Mouse (Mus musculus) A20 (cell line): ENCODE data around the gene AU041133.
A peak's percentile ranks its signal among the peaks of the same experiment; 100 is the strongest.
"Not testable (repeated sequence)": the region's sequence is repeated elsewhere in the genome, so short reads cannot be mapped to it uniquely, and the experiment has no call there.

ENCODE experiments used
- DNase-seq: peaks from one replicate; pipeline ENCODE4 v3.0.0-alpha.2; 2011; ENCODE audit warnings: low read depth, low spot score

AU041133 gene

DNA sequence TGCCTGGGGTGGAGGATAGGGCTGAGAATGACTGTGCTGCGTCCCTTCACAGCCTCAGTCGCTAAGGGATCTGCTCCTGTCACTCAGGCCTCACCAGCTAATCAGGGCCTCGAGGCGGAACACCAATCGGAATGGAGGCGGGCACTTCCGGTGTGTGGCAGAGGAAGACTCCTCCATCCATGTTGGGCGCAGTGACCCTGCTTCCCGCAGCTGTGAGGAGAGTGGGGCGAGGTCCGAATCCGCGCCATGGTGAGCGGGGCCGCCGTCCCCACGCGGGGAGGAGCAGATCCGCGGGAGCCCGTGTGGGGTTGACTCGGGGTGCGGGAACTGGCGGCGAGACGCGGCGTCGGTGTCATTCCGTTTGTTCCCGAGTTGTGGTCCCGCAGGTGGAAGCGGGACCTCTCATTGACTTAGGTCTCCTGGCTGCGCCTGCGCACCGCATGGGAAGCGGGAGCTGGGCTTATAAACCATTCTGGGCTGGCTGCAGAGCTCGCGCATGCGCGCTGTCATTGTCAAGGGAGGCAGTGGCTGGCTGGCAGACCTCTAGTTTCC lies at the start of gene AU041133:
TSS of gene AU041133 (plus strand) at position 164 of the 552 bp plus-strand sequence.
- peak; percentile 94 for DNase-seq

DNA sequence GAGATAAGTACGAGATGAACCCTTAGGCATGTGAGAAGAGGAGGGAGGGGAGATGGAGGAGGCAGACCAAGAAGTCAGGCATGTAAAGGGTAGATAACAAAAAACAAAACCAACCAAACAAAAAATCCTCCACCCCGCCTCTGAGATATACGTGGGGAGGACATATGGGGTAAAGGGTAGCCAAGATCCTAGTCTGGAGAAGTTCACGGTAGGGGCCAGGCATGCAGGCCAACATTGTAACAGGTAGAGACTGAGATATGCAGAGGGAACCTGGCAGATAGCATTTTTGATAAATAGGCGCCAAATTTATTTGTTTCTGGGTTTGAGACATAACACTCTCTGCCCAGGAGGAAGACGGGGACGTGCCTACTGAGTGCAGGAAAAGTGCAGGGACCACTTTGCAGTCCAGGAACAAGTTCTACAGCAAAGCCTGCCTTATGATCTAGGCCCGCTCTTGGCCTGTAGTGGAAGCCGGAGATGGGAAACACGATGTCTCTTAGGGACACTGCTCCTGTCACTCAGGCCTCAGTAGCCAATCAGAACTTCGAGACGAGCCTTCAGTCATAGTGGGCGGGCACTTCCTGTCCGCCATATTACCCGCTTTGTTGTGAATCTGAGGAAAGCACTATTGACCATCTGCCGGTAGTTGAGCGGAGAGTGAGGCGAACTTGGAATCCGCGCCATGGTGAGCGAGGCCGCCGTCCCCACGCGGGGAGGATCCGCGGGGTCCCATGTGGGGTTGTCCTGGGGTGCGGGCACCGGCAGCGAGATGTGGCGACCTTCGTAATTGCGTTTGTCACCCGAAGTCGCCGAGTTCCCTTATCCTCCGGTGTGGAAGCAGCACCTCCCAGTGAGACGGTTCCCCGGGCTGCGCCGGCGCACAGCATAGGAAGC lies 44.8 kb upstream of the AU041133 start, which contains the start of gene BC024063:
TSS of gene BC024063 (plus strand) at position 626 of the 894 bp plus-strand sequence.
- DNase-seq: peak; percentile 92

DNA sequence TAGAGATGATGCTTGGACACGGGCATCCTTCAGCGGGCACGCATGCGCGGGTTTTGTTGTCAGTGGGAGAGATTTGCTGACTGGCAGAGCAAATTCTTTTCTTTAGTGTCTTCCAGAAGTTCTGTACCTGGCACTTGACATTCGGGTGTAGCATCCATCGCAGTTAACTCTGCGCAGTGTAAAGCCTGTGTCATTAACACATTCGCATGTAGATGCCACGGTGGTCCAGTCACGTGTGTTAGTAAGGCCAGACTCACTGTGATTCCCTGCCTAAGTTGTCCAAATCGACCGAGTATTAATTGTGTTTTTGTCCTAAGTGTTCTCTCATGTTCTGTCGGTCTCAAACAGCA lies 44.2 kb upstream of the AU041133 start:
- DNase-seq: not testable (repeated sequence)

DNA sequence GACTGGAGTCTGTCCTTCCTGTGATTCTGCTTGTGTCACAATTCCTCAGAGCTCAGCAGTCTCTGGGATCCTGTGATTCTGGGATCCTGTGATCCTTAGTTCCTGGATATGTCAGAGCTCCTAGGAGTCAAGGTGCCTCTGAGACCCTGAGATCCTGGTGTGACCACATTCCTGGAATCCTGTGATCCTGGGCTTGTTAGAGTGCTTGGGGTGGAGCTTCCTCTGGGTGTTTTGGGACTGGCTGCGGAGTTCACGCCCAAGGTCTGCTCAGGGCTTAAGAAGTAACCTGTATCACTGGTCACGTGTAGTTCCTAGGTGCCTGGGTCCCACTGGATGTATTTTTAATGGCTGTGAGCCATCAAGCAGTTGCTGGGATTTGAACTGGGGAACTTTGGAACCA lies 10.6 kb upstream of the AU041133 start:
- no peak for DNase-seq

DNA sequence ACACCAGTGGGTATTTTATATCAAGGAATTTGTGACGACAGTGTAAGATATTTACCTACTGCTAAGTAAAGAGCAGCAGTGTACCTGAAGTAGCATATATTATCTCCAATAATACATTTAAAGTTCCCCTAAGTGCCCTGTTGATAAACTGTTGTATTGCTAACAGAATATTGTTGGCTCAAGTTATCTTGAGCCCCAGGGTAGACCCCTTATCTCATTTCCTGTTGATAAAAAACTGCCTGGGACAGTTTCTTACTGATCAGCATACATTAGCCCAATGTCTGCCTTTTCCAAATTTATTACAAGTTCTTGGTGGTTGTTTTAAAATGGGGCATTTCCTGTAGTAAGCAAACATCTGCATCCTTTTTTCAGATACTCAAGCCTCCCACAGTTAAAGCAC lies 17.5 kb downstream of the AU041133 start:
- no peak for DNase-seq

DNA sequence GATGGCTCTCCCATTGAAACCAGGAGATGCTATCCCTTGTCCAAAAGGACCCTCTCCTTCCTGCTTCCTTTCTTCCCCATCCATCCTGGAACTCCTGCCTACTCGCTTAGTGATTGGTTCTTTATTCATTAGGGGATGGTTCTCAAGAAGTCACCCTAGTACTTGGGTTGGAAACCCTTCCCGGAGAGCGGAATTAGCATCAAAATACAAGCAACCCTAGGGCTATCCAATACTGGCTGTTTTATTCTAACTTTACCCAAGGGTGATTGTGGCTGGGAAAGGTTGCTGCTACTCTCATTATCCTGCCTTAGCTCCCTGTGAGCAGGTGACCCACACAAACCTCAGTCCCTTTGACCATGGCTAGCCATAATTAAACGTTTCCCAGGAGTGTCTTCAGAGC lies 19.8 kb downstream of the AU041133 start:
- no peak for DNase-seq

DNA sequence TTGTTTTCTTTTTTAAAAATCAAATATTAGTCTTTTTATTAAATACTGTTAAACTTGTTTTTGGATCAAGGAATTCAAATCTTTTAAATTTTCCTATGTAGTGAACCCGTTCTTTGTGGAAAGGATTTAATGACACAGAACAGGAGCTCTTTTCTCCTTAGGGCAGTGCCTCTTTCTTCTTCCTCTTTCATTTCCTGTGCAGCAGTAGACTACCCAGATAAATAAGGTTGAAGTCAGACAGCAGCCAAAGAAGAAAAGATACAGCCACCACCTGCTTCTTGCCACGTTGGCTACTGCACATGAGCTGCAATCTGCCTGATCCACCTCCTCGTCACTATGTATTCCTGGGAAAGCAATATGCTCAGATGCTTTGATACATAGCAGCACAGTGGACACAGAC lies 40.0 kb downstream of the AU041133 start:
- DNase-seq: peak; percentile 76

DNA sequence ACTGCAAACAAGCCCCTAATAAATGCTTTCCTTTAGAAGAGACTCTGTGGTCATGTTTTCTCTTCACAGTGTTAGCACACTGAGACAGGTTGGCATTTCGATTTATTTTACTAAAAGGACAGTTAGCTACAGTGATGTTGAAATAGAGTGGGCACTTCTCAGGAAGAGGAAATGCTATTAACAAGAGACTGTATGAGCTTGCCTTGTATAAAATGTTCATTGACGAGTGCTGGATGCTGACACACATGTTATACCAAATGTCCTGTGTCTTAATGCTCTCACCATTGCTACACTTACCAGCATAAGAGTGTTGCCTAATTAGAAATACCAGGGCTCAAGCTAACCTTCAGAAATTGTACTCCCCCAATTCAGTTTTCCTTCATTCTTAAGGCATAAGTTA lies 42.0 kb downstream of the AU041133 start:
- DNase-seq: no peak

DNA sequence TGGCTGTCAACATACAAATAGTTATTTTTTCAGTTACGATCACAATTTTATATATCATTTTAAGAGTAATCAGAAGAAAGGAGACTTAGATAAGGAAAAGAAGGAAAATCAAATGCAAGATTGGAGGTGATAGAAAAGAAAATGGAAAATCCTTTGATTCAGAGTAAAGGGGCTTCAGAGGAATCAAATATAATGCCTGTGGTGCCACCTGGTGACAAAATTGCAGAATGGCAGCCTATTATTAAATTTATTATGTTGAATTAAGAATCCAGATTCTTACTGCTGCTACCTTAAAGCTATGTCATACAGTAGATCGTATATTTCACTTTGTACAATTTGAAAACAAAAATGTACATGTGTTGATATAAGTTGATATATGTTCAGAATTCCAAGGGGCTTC lies 43.0 kb downstream of the AU041133 start:
- peak; percentile 52 for DNase-seq

DNA sequence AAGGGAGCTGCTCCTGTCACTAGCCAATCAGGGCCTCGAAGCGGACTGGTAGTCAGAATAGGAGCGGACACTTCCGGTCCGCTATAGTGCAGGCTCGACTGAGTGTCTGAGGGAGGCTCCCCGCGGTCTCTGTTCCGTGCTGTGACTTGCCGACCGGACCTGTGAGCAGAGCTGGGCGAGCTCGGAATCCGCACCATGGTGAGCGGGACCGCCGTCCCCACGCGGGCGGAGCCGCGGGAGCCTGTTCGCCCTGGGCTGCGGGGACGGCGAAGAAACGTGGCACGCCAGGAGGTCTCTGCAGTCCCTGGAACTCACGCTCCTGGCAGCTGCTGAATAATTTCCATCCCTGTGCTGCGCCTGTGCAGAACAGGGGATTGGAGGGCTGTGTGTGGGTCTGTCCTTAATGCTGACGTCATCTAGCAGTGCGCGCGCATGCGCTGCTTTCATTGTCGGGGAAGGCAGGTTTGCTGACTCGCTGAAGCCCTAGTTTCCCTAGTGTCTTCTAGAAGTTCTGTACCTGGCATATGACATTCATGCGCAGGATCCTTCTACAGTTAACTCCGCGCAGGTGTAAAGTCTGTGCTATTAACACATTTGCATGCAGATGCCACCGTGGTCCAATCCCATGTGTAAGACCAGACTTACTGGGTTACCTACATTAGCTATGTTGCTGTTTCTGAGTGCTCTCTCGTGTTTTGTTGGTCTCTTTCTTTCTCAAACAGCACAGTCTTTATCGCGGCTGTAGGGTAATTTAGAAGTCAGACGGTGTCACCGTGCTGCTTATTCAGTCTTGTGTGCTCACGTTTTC lies 50.6 kb downstream of the AU041133 start:
- peak; percentile 96 for DNase-seq
